Mouse (Mus musculus) R1 (cell line): ENCODE measurements around the gene Lrmda.

Experiments
- DNase-seq: peaks from one replicate; pipeline ENCODE4 v3.0.0-alpha.2; 2018; ENCODE audit warnings: low read depth, low spot score

Gene Lrmda

DNA sequence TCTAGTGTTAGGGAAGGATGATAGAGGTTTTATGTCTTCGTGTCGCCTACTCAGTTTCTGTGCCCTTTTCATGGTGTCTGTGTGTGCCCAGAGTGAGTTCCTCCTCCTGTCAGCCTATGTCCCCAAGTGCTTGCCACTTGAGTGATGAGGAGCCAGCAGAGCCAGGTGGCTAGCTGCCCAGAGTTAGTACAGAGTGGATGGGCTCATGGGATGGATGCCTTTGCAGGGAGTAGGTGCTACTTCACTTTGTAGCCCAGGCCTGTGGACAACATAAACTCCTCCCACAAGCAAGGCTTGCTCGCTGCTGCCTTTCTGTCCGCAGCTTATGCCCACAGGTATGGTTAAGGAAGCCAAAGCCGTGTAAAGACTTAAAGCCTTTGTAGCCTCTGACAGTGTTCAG is 387.1 kb downstream of the Lrmda start:
- no peak for DNase-seq

DNA sequence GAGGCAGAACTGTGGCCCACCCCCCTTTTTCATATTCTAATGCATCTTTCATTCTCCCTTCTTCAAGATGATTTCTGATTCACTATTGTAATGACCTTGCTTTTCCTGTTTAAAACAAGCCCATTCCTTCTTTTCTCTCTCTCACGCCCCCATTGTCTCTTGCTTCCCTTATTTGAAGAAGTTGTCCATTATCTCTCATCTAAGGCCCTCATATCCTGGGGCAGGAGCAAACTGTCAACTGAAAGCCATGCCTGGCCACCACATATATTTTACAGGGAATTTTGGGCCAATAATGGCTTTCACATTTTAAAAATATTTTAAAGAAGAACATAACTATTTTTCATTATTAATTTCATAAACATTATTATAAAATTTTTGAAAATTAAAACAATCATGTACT is 391.3 kb downstream of the Lrmda start:
- DNase-seq: no peak

DNA sequence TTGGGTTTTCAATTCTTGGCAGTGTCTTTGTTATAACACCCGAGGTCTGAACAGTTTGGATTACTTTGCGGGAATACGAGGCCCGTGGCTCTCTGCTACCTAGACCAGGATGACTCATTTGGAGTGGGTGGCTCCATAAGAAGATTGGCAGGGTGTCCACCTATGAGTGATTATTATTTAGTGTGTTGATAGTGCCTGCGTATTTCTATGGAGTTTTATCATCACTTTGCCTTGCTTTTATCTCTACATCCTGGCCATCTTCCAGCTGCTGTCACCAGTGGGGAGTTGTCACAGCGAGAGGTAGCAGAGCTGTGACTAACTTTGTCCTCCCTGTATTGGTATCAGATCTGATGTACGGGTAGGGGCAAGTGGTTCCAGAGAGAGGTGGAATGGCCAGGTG is 393.7 kb downstream of the Lrmda start:
- no peak for DNase-seq

DNA sequence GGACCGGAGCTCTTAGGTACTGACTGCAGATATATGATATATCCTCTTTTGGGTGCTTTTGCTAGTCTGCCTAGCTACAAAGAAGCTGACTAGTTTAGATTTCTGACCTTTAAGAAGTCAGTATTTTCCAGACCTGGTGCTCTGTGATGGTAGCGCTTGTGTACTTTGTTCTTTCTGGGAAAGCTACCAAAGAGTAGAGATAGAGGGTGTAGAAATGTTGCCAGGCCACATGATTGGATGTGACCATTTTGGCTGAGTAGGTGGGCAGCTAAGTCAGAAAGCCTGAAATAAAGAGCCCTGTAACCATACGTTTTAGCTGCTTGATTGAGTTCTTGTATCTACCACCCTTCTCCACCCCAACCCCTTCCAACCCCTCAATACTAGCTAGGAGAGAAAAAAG is 398.2 kb downstream of the Lrmda start:
- no peak for DNase-seq

DNA sequence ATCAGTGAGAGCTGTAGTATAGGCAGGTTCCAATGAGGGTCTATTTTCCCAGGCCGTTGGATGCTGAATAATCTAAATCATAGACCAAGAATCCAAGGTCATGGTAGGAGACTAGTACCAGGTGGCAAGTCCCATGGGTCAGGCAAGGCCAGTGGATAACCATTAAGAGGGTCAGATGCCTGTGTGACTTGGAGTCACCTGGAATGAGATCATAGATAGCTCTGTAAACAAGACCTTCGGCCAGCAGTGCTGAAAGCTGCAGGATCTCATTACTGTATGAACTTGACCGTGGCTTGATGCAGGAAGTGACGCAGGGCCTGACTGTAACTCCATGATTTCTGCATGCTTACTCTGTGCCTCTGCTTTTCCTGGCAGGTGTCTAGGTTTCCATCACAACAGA is 402.2 kb downstream of the Lrmda start:
- DNase-seq: no peak

DNA sequence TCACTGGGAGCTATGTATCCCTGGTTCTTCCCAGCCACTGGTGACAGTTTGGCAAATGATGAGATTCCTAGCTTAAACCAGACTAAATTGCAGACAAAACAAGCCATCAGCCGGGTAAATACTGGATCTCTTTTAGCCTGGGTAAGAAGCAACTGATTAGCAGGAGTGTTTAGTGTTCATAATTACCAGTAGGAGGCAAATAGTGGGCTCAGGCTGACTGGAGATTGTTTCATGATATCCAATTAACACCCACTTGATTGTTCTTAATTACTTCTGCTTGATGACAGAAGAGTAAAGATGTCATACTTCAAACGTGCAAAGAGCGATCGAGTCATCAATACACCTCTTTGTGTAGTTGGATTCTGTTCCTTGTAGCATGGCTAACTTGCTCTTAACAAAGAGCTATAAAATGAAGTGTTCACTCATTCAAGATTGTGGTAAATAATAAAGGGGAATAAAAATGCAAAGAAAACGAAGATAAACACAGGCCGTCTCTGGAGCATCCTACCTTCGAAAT is 405.6 kb downstream of the Lrmda start:
- DNase-seq: no peak

DNA sequence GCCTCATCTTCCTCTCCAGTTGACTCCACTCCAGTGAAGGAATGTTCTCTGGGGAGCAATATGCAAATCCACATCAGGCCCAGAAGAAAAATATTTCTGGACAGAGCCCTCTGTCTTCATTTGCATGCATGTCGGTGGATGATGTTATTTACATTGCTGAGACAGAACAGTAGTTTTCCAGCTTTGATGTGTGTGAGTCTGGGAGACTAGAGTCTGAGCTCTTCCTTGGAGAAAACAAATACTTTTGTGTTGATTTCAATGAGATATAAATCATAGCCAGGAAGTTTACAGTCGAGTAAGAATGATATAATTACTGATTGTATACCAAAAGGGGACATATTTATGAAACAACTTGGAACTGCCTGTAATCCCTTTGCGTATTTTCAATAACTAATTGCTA is 415.9 kb downstream of the Lrmda start:
- no peak for DNase-seq

DNA sequence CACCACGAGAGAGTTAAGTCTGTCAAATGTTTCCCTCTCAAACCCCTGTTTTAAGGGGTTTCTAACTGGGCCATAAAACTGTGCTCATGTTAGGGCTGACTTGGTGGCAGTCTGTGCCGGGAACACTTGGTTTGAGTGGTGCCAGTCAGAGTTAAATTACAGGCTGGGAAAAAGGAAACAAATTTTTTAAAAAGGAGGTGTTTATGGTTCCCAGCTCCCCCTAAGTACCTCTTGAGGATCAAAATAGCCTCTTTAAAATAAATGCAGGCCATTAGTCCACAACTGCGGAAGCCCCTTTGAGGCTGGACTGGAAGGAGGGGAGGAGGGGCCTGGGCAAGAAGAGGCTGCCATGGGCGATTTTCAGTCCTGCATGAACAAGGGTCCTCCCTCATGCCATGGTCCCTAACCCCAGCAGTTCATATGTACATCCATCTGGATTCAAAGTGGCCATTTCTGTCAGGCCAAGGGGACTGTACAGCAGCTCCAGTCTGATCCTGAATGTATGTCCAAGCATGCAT is 416.4 kb downstream of the Lrmda start:
- no peak for DNase-seq

DNA sequence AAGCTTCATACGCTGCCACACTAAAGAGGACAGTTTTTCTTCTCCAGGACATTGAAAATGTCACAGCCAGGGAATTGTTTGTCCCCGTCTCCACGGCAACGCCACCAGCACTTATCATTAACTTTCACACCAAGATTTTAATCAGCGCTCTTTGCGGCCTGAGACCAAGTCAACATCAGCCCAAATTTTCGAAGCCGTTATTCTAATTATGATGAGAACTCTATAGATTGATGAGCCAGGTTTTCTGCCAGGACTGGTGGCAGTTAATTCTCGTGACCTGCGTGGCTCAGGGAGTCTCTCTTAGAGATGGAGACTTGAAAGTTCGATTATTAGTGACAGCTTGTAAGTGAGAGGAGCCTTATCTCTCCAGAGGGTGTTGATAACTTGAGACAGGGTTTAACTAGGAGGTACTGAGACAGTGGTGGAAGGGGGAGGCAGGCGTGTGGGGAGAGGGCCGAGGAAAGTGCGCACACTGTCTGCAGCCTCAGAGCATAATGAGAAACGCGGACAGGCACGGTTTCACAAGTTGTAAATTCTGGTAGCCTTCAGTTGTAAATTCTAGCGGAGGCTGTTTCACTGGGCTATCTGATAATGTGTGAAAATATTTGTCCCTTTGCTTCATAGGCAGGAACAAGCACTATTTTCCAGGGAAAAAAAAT is 421.0 kb downstream of the Lrmda start:
- DNase-seq: no peak

DNA sequence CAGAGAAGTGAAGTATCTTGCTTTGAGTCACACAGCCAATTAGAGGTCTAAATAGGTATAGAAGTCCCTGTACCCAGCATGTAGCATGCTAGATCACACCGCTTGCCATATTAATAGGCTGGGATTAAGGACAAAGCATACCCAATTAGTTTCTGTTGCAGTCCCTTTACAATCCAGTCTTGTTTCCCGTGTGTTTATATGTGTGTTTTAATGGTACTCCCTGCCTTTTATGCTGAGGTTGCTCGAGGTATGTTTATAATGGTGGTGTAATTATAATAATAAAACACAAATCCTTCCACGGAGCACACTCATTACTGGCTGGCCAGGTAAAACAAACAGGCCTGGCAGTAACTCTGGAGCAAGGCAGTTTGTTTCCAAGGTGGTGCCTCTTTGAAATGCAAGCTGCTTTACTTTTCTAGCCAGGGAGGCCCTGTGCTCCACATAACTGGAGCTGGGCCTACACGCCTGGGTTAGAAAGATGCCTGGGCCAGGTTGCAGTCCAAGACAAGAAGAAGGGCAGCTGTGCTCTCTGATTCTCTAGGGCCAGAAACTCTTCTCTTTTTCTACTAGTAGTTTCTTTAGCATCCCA is 422.4 kb downstream of the Lrmda start:
- DNase-seq: no peak

DNA sequence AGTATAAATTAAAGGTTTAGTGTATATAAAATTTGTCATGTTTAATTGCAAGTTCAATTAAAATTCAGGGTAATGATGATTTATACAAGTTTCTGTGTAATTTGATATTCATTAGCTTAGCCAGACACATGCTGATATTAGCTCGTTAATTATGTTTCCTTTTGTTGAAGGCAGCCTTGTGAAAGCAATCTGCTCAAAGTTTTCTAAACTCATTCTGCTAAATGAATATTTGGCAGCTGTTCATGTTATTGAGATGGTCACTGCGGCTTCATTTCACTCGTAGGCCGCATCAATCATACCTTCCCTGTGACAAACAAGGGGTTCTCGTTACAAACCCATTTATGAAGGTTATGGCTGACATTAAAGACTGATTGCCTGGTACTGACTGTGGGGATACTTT is 423.2 kb downstream of the Lrmda start:
- no peak for DNase-seq

DNA sequence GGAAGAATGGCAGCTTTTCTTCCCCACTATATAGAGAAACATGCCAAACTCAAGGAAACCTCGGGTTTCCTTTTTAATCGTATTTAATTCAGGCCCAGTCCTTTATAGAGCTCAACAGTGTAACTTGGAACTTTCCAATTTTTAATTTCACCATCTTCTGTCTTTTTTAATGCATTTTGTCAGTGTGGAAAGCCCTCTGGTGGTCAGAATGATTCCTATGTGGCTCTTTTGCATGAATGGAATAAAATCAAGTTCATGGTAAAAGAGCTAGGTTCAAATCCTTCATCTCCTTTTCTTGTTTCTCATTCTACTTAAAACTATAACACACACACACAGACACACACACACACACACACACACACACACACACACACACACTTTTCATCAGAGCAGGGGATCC is 425.0 kb downstream of the Lrmda start:
- no peak for DNase-seq

DNA sequence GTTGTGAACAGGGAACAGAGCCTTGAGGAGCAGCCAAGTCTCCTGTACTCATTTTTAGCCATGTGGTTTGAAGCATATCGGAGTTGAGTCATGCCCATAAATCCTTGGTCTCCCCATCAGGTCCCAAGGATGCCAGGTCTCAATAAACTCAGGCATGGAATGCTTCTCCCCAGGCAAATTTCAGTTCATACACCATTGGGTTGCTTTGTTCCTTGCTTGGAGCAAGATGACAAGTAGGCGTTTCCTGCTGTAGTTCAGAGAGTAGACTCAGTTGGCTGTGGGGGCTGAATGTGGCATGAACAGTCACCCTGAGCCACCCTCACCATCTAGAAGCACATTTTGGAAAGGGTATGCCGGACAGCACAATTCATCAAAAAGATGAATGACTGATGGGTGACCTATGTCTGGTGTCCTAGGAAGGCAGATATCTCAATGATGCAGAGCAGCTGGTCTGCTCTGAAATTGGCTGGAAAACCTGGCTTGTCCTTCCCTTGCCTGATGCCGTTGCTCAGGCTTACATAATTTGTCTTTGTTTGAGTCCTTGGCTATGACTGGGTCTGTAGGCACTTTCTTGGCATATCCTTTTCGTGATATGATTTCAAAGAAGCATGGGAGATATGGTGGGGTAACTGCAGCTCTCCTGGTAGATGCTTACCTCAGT is 425.8 kb downstream of the Lrmda start:
- no peak for DNase-seq

DNA sequence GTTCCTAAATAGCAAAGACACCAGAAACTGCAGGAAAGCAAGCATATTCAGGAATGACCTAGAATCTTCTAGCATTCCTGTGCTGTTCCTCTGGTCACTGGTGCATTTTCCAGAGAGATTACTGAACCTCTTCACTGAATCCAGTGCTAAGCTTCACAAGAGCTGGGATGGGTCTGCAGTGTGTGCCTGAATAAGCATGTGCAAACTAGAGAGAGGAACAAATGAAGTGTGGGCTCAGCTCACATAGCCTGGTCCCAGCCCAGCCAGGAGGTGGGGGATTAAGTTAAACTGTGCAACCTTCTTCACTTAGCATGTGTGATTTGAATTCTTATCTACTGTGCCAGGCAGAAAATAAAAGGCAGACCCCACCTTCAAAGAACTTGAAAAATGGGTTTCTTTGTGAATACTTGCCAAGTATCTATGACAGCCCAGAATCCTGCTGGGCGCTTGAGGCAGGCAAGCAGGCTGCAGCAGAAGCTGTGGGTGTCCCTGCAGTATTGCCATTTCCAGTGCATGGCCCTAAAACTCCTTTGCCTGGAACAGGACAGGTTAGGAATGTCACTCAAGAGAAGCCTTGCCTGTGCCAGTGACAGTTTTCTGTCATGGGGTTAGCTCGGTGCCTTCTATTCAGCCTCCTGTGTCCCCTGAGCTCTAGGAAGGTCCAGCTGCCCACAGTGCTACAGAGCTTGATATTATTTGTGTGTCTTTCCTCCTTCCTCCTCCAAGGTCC is 426.5 kb downstream of the Lrmda start:
- DNase-seq: no peak

DNA sequence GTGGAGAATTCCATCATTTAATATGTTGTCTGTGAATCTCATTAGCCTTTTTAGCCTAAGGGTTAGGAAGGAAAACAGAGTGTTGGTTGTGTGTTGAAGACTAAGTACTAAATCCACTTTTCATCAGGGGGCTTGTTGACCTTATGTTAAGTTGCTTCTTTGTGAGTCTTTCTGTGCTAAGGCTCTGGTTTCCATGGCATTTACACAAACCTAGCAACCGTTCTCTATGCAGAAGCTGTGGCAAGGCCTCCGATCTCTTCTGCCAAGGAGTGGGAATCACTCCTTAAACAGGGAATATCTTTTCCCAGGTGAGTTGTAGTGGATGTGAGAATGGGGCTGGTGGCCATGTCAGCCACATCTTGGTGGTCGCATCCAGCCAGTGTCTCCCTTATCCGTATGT is 432.1 kb downstream of the Lrmda start:
- no peak for DNase-seq

DNA sequence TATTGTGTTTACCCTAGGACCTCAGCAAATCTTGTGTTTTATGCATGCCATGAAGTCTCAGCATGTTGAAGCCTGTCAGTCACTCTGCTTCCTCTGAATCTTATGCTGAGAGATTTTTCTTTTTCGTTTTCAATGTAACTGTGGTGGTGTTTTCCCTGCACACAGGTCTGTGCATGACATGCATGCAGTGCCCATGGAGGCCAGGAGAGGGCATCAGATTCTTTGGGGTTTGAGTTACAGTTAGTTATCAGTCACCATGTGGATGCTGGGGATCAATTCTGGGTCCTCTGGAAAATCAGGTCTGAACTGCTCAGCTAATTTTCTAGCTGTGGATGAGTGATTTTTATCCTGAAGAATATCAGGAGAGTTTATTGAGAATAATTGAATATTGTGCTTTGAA is 444.8 kb downstream of the Lrmda start:
- DNase-seq: peak; percentile 7

DNA sequence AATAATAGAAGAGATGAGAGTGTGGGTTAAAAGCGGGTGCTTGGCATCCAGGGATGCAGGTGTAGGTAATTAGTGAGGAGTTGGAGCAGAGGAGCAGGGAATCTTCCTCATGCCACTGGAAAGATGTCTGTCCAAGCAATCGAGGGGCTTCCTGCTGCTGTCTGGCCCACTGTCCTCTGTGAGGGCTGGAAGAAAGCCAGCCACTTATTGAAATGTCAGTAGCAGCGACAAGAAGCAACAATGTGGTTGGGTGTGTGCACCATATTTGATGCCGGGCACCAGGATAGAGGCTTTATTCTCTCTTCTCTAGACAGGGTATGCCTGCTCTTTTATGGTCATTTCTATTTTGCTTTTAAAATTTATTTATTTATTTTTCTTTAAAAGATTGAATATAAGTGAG is 451.5 kb downstream of the Lrmda start:
- no peak for DNase-seq

DNA sequence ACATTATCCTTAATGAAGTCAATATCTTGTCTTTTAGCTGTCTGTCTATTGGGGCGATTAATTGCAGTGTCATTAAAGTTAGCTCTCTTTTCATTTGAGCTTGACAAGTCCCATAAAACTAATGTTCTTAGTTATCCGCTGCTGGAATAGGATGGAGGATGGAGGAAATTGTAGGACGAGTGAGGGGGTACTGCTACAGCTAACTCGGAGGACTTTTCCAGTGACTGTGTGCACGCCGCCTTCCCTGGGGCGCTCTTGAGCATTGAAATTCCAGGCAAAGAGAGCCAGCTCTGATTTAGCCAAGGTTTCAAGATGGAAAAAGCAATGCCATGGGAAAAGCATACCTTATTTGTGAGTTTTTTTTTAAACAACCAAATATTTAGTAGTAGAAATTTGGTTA is 453.9 kb downstream of the Lrmda start:
- no peak for DNase-seq

DNA sequence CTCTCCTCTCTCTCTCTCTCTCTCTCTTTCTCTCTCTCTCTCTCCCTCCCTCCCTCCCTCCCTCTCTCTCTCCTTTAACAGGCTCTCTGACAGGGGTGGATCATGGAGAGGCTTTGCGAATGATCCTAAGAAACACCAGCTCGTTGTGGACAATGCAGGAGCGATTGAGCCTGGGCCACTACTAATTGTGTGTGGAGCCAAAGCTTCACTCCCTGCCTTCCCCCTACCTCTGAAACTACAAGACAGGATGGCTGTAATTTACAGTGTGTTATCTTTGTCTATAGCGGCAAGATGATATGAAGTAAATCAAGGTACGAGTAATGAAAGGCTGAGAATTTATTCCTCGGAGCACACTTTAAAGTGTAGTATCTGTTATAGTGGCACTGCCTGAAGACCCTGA is 454.5 kb downstream of the Lrmda start:
- DNase-seq: no peak

DNA sequence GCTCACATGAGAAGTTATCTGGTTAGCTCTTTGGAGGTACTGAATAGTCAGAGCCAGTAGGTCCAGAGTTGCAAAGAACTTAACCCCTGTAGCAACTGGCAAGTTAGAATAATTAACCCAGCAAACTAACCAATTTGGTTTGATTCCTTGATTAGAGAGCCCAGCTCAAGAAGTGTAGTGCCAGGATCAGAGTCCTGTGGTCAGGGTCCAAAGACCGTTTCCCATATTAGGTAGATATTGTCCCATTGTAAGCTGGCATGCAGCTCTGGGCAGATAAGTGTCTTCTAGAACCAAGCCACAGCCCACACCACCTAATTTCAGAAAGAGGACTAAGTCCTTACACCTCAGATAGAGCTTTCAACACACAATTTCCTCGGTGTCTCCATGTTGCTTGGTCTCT is 473.8 kb downstream of the Lrmda start:
- DNase-seq: no peak

DNA sequence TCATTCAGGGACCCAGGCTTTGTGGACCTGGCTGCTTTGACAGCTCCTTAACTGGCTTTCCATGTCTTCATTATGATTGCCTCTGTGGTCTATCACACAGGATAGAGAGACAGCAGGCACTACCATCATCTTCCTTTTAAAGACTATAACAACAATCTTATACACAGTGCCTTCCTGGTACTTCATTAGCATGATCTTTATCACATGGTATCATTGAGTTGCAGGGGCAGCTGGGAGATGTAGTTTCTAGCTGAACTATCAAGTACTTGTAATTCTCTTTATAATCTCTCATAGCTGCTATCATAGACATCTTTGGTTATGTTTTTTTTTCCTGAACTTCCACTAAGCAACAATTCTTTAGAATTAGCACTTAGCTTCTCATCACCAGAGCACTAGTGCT is 474.8 kb downstream of the Lrmda start:
- DNase-seq: no peak

DNA sequence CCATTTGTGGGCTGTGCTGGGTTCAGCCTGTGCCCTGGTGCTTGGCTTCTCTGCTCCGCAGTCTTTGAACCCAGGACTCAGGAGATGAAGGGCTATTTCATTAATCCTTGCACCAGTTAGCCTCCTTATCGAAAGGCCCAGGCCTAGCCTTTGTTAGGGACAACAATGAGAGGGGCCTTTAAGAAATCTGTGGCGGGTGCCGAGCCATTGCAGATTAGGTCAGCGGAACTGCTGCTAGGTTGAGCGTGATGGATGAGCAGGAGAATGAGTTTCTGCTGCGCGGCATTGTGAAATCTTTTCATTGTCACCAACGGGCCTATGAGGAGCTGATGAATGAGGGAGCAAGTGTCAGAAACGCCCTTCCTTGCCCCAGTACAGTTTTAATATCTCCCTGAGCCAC is 475.4 kb downstream of the Lrmda start:
- DNase-seq: no peak
